Mouse (Mus musculus) heart, embryonic 11.5 days (tissue): ENCODE measurements around the gene Tbc1d17. TPM values are rescaled to one million over a fixed set of nuclear protein-coding genes. Genes with fewer than 3 reads are reported as not detected.
A peak's percentile ranks its signal among the peaks of the same experiment; 100 is the strongest.
"Not testable (repeated sequence)": the region's sequence is repeated elsewhere in the genome, so short reads cannot be mapped to it uniquely, and the experiment has no call there.

Experiments used
- ATAC-seq: fragments of 200-750 bp; cut with Nextera tagmentation; replicated peaks from 2 replicates; pipeline ENCODE4 v1.8.0; 2017; ENCODE audit warnings: moderate library complexity; ENCODE audit not compliant: insufficient number of reproducible peaks, low FRiP score, low TSS enrichment
- H3K27ac ChIP-seq: fragments of 300-500 bp; sonication (generic); 2 replicates; pipeline ENCODE4 v1.5.1; 2014; ENCODE audit warnings: mild to moderate bottlenecking, low read depth, low read length
- H3K27me3 ChIP-seq: fragments of 300-500 bp; sonication (generic); 2 replicates; pipeline ENCODE4 v1.6.1; 2014; ENCODE audit warnings: mild to moderate bottlenecking, low read length, mixed read lengths; ENCODE audit not compliant: control insufficient read depth, insufficient read depth
- H3K36me3 ChIP-seq: fragments of 300-500 bp; sonication (generic); 2 replicates; pipeline ENCODE4 v1.6.1; 2014; ENCODE audit warnings: mild to moderate bottlenecking, low read length, moderate library complexity, mixed read lengths; ENCODE audit not compliant: control insufficient read depth, insufficient read depth
- H3K4me1 ChIP-seq: fragments of 300-500 bp; sonication (generic); 2 replicates; pipeline ENCODE4 v1.6.1; 2014; ENCODE audit warnings: low read length; ENCODE audit not compliant: control insufficient read depth, insufficient read depth
- H3K4me2 ChIP-seq: fragments of 300-500 bp; sonication (generic); 2 replicates; pipeline ENCODE4 v1.6.1; 2014; ENCODE audit warnings: mild to moderate bottlenecking, moderate library complexity
- H3K4me3 ChIP-seq: fragments of 300-500 bp; sonication (generic); 2 replicates; pipeline ENCODE4 v1.5.1; 2014; ENCODE audit warnings: low read depth, low read length
- H3K9ac ChIP-seq: fragments of 300-500 bp; sonication (generic); 2 replicates; pipeline ENCODE4 v1.6.1; 2014; ENCODE audit warnings: mild to moderate bottlenecking, low read depth, low read length, moderate library complexity
- H3K9me3 ChIP-seq: fragments of 300-500 bp; sonication (generic); replicated peaks from 2 replicates; pipeline ENCODE4 v1.6.1; 2016; ENCODE audit warnings: low read length; ENCODE audit not compliant: control insufficient read depth
- WGBS: fragments of 180-500 bp; shearing (Covaris S2); extraction: QIAGEN DNeasy Blood & Tissue Kit; methylation state at CpG from one replicate; pipeline ENCODE4 v1.1.7; 2014; ENCODE audit not compliant: insufficient replicate concordance; 5-methylcytosine and 5-hydroxymethylcytosine counted together
- polyA plus RNA-seq: library from polyadenylated mRNA; unstranded; fragments of >200 nt; fragmentation: Nextera tagmentation; extraction: Ambion mirVana; gene quantifications from 2 replicates; pipeline ENCODE4 v1.2.1, GENCODE M21; 2014

The Tbc1d17 gene
- polyA plus RNA-seq, 1 experiment from 2014 or later, result 48.2 TPM

DNA sequence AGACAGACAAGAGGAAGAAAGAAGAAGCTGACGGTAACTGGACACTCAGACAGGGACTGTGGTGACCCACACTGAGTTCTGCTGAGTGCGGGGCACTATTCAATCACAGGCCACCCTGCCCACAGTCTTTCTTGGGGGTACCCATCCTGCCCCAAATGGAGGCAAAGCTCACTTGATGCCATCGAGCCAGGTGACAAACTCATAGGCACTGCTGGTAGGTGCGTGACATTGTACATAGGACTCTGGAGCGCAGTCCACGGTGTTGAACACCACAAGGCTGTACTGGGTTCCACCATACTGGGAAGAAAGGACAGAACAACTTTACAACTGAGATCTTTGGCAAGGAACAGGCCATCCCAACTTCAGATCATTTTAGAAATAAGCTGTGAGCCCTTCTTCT is 42.7 kb upstream of the Tbc1d17 start:
- Histone ChIP-seq H3K9ac (peak overlapping the region; percentile 91), H3K27ac (peak overlapping the region; percentile 90), H3K4me3 (peak overlapping the region; percentile 81), H3K9me3 (no peaks in the 10 kb centered on the region), H3K4me2 (peak overlapping the region; percentile 85), H3K4me1 (peaks cover 18% of the 10 kb centered on the region), H3K27me3 (no peaks in the 10 kb centered on the region), H3K36me3 (no peaks in the 10 kb centered on the region)
- WGBS, result 27% methylated on average over 6 of the region's 6 CpGs
- no peak for ATAC-seq

DNA sequence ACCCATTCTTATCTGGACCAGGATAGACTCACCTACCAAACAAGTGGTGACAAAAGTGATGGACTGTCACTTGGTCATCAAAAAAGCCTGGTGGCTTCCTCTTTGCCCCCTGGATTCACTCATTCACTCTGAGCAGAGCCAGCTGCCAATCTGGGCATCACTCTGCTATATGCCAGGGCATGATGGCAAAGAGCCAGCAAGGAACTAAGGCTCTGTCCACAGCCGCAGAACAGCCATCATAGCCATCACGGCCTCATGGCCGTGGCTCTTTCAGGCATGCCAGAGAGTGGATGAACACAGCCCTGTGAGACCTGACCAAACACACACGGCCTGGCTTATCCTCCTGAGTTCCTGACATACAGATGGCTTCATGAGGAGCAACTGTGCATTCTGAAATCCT is 41.9 kb upstream of the Tbc1d17 start:
- peak overlapping the region; percentile 4; the same call in 1 of the 2 replicates for H3K4me3 ChIP-seq
- ATAC-seq, result no peak
- H3K4me2 ChIP-seq, result peak overlapping the region; percentile 85
- 90% methylated on average over 4 of the region's 4 CpGs for WGBS
- H3K9me3 ChIP-seq, result no peaks in the 10 kb centered on the region
- H3K4me1 ChIP-seq, result peaks cover 15% of the 10 kb centered on the region
- H3K36me3 ChIP-seq, result no peaks in the 10 kb centered on the region
- no peak overlapping the region for H3K27ac ChIP-seq
- H3K9ac ChIP-seq, result peak overlapping the region; percentile 2; the same call in 1 of the 2 replicates
- no peaks in the 10 kb centered on the region for H3K27me3 ChIP-seq

DNA sequence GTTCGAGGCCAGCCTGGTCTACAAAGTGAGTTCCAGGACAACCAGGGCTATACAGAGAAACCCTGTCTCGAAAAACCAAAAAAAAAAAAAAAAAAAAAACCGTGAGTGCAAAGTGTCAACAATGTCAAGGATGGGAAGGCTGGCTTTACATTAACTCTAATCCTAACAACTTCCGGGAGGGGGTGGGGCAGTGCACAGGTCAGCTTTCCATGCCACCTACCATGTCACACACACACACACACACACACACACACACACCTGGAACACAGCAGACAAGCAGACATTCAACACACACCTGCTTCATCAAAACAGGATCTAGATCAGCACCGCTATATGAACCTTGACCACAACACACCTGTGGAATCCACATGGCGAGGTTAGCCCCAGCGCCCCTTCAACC is 41.3 kb upstream of the Tbc1d17 start:
- Histone ChIP-seq H3K27ac (no peak overlapping the region), H3K36me3 (no peaks in the 10 kb centered on the region), H3K9me3 (no peaks in the 10 kb centered on the region), H3K4me3 (no peak overlapping the region), H3K4me2 (no peak overlapping the region; the same call in 1 of the 2 replicates), H3K4me1 (peaks cover 15% of the 10 kb centered on the region), H3K27me3 (no peaks in the 10 kb centered on the region), H3K9ac (no peak overlapping the region)
- ATAC-seq, result no peak
- WGBS, result 79% methylated on average over 7 of the region's 7 CpGs

DNA sequence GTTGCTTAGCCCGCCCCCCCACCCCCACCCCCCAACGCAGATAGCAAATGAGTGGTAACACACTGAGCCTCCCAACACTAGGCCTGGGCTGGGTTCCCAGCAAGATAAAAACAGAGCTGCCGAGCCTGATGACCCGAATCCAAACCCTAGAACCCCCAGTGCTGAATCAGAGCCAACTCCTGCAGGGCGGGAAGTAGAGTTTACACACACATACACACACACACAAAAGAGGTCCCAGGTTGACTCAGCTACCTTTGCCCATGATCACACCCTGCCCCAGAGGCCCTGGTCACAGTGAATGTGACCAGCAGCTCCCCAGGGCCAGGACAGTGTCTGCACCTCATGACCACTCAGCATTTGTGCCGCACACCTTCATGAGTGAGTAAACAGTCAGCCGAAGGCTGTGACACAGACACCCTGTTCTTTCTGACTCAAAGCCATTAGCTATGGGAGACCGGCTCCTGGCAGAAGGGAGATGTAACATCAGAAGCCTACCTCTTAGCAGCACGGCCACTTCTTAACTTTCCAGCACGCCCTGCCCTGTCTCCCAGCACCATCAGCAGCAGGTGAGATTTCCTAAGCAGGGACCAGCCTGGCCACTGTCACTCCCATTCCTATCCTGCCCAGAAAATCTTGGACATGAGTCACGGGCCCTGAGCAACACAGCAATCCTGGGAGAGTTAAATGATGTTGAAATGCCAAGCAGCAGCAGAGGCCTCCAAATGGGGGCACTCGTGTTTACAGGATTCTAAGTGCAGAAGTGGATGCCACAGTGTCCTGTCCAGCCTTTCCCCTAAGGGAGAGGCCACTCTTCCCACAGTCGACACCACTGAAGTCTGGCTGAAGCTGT is 39.6 kb upstream of the Tbc1d17 start:
- no peak for ATAC-seq
- Histone ChIP-seq H3K27ac (no peak overlapping the region), H3K9me3 (no peaks in the 10 kb centered on the region), H3K27me3 (no peaks in the 10 kb centered on the region), H3K36me3 (peaks cover 8% of the 10 kb centered on the region; the same call in 1 of the 2 replicates), H3K9ac (no peak overlapping the region), H3K4me1 (peaks cover 15% of the 10 kb centered on the region), H3K4me2 (no peak overlapping the region), H3K4me3 (no peak overlapping the region)
- 82% methylated on average over 13 of the region's 13 CpGs for WGBS

DNA sequence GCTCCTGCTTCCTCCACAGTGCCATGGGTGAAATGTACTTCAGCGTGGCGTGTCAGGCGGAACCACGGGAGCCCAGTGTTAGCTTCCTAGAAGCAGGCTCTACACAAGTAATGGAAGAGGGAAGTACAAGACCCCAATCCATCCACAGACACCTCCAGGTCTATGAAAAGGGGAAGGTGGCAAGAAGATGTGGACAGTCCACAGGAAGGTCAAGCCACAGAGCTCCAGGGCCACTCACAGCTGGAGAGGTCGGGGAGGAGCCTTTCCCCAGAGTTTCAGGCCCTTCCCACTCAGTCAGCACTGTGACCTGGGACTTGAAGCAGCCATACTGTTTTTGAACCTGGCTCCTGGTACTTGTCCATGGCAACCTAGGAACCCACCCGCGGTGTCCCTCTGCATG is 38.1 kb upstream of the Tbc1d17 start:
- 85% methylated on average over 7 of the region's 7 CpGs for WGBS
- H3K27me3 ChIP-seq, result no peaks in the 10 kb centered on the region
- no peaks in the 10 kb centered on the region for H3K9me3 ChIP-seq
- H3K27ac ChIP-seq, result no peak overlapping the region
- no peak overlapping the region for H3K4me2 ChIP-seq
- H3K4me3 ChIP-seq, result no peak overlapping the region
- H3K9ac ChIP-seq, result no peak overlapping the region; the same call in 1 of the 2 replicates
- ATAC-seq, result no peak
- H3K4me1 ChIP-seq, result peaks cover 15% of the 10 kb centered on the region
- H3K36me3 ChIP-seq, result peaks cover 19% of the 10 kb centered on the region

DNA sequence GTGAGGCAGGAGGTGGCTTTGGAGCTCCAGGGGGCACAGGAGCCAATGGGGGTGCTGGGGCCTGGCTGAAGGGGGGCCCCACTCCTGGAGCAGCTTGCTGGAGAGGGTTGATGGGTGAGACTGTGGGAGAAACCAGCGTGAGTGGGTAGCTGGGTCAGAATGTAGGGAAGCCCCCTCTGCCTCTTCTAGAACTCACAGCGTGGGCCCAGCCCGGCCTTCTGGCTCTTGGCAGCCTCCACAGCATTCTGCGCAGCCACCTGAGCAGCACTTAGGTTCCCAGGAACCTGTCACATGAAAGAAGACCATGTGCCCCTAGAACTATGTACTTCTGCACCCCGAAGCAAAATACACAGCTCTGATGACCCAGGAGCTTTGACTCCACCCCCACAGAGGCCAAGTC is 35.8 kb upstream of the Tbc1d17 start:
- H3K9me3 ChIP-seq, result no peaks in the 10 kb centered on the region
- H3K27me3 ChIP-seq, result no peaks in the 10 kb centered on the region
- H3K36me3 ChIP-seq, result peaks cover 41% of the 10 kb centered on the region
- no peak overlapping the region for H3K4me2 ChIP-seq
- 98% methylated on average over 5 of the region's 5 CpGs for WGBS
- H3K4me1 ChIP-seq, result peaks cover 6% of the 10 kb centered on the region; the same call in 1 of the 2 replicates
- no peak overlapping the region for H3K27ac ChIP-seq
- no peak overlapping the region for H3K9ac ChIP-seq
- H3K4me3 ChIP-seq, result no peak overlapping the region
- no peak for ATAC-seq

DNA sequence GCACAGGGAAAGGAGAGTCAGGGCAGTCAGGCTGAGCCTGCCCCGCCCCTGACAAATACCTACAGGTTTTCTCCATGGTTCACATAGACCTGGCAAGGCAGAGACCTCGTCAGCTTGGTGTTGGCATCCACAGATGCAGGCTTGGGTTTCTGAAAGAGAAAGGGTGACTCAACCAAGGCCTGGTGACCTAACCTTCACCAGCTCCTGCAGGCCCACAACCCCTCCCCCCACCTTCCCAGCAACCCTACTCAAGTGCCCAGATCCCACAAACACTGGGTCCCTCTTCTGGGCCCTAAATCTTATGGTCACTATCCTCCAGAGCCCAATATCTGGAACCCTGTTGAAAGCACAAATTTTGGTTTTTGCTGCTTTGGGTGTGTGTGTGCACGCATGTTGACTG is 34.2 kb upstream of the Tbc1d17 start:
- 96% methylated on average over 3 of the region's 3 CpGs for WGBS
- no peak overlapping the region for H3K27ac ChIP-seq
- H3K4me3 ChIP-seq, result no peak overlapping the region
- no peak for ATAC-seq
- 0 out of 2 replicates have a peak, but pooled peaks cover 10% of the 10 kb centered on the region for H3K4me1 ChIP-seq
- no peaks in the 10 kb centered on the region for H3K9me3 ChIP-seq
- no peaks in the 10 kb centered on the region for H3K27me3 ChIP-seq
- no peak overlapping the region for H3K4me2 ChIP-seq
- peaks cover 48% of the 10 kb centered on the region for H3K36me3 ChIP-seq
- H3K9ac ChIP-seq, result no peak overlapping the region

DNA sequence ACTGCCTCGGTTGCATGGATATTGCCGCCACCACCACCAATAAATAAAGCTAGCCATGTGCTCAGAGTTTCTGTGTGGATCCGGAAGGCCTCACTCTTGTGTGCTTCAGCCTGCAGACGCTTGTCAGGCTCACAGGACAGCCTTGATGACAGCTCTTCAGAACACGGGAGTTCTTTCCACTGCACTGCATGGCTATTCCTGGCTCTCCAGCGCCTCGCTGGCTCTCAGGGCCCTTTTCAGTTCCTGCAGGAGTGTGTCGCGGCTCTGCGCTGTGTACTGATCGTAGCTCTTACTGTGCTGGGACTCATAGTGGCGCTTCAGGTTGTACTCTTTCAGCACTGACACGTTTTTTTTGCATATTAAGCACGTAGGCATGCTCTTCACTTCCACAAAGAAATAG is 29.0 kb upstream of the Tbc1d17 start:
- H3K27ac ChIP-seq, result peak overlapping the region; percentile 66
- no peaks in the 10 kb centered on the region for H3K27me3 ChIP-seq
- H3K9ac ChIP-seq, result no peak overlapping the region
- 67% methylated on average over 14 of the region's 14 CpGs for WGBS
- no peak; the same call in 1 of the 2 replicates for ATAC-seq
- peaks cover 41% of the 10 kb centered on the region for H3K36me3 ChIP-seq
- H3K4me1 ChIP-seq, result peaks cover 24% of the 10 kb centered on the region
- H3K4me2 ChIP-seq, result no peak overlapping the region
- no peak overlapping the region for H3K4me3 ChIP-seq
- H3K9me3 ChIP-seq, result no peaks in the 10 kb centered on the region

DNA sequence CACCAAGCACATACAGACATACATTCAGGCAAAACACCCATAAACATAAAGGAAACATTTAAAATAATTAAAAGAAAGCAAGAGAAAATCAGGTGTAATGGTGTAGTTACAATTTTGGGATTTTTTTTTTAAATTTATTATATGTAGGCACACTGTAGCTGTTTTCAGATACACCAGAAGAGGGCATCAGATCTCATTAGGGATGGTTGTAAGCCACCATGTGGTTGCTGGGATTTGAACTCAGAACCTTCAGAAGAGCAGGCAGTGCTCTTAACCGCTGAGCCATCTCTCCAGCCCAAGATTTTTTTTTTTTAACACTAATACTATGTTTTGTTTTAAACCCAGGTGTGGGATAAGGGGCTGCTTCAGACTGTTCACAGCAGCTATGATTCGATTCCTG is 22.9 kb upstream of the Tbc1d17 start:
- H3K27me3 ChIP-seq, H3K4me3 ChIP-seq, ATAC-seq, H3K27ac ChIP-seq, H3K4me2 ChIP-seq, H3K9me3 ChIP-seq, H3K9ac ChIP-seq, H3K36me3 ChIP-seq: not testable (repeated sequence)
- peaks cover 32% of the 10 kb centered on the region for H3K4me1 ChIP-seq
- 88% methylated on average over 2 of the region's 2 CpGs for WGBS
